Mouse (Mus musculus): ENCODE measurements around the gene Ppil1.
"Not testable (repeated sequence)": the region's sequence is repeated elsewhere in the genome, so short reads cannot be mapped to it uniquely, and the experiment has no call there.

Gene Ppil1

DNA sequence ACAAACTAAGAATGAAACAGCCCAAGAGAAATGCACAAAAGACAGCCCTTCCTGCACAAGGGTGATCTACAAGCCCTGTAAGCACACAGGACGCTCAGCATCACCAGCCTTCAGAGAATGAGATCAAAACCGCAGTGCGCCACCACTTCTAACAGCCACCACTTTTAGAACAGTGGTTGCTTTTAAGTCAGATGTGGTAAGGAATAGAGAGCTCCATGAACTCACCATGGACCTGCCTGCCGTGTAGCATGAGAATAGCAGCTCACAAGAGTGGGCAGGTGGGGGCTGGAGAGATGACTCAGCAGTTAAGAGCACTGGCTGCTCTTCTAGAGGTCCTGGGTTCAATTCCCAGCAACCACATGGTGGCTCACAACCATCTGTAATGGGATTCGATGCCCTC lies 16.4 kb upstream of the Ppil1 start:
- no peak for DNase-seq

DNA sequence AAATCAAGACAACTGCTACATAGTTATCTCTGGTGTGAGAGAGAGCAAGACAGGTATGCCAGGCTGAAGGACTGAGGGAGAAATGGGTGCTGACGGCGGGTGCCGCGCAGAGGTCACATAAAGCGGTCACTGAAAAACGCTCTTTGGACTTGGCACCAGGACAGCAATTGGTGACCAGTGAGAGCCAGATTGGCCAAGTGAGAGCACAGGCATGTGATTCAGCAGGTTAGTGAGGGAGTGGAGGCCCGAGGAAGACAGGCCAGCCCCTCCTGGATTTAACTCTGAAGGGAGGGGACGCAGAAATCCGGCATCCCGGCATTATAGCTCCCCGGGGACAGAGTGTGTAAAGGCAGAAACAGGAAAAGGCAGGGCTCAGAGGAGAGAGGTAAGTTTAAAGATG lies 9.9 kb upstream of the Ppil1 start:
- peak; percentile 83 for DNase-seq

DNA sequence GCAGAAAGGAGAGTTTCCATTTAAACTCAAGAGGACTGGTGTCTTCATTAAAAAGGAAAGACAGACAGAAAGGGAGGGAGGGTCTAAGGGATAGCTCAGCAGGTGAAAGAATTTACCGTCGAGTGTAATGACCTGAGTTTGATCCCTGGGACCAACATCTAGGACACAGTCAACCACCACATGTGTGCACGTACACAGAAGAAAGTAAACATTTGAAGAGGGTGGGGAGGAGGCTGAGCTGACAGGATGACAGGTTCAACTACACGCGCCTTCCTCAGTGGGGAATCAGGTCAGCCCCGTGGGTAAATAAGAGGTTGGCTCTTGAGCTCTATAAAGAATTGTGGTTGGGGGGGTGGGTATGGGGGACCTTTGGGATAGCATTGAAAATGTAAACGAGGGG lies 9.2 kb upstream of the Ppil1 start:
- no peak for DNase-seq

- DNase-seq = peak; percentile 7
Measured at GRCm38 (mm10) chr17:29270148-29270698, 6.2 kb upstream of the Ppil1 start.

DNA sequence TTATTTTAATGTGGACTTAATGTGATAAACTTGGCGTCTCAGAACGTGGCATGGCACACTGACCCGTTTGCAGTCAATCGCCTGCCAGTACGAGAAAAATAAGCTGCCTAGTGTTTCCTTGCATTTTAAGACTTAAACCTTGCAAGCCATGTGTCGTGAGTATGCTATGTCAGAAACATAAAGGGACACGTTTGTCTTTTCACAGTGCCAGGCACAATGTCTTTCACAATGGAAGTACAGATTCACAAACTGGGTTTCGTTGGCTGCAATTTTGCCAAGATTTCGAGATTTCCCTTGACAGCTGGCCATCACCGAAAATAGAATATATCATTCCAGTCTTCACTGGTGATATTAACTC lies 5.3 kb upstream of the Ppil1 start:
- DNase-seq = no peak

DNA sequence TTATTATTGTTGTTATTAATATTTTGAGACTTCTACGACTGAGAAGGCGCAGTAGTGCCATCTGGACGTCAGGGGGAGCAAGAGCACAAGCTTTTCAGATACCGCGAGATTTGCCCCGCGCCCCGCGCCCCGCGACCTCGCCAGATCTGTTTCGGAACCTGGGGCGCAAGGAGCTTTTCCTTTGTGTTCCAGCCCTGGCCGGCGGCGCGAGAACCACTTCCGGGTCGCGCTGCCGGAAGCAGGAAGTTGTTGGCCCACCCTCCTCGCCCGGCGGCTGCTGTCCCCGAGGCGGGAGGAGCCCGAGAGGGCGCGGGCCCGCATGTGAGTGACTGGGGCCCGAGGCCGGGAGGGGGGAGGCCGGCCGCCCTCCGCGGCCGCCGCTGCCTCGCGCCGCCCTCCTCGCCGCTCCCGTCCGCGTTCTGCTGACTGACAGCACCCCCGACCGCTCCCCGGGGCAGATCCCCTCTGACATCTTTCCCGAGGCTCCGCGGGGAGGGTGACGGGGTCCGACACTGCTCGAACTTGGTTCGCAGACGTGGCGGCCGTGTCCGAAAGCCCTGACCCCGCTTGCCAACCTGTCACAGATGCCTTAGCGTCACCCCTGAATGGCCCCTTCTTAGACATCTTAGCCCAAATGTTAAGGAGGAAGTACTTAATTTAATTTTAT lies 4.8 kb upstream of the Ppil1 start, which contains the start of gene BC004004:
Gene BC004004, plus strand, starts transcription at position 107 of the 667 bp plus-strand sequence.
- DNase-seq = peak; percentile 97

DNA sequence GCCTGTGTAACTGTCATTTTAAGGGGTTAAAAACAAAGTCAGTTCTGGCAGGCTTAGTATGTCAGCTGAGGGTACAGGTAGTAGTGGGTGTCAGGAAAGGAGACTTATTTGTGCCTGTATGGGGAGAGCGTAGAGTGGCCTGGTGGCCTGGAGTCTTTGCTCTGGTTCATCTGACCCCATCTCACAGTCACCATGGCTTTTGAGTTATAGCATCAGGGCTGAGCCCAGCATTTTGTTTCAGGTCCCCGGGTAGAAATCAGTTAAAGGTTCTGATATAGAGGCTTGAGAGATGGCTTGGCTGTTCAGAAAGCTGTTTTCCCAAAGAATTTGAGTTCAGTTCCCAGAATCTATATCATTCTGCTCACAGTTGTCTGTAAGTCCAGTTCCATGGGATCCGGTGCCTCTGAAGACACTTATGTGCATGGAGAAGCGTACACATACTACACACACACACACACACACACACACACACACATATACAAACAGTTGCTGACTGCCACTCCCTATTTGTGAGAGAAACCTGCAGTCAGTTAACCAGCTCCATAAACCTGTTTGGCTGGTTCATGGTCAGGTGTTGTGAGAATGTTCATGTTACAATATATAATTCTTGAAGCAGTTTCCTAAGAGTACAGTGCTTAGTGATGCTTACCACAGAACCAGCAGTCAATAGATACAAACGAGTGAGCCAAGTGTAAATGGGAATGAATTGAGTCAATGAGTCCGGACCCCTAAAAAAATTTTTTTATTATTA lies 4.1 kb upstream of the Ppil1 start:
- peak; percentile 5 for DNase-seq

GRCm38 (mm10) chr17:29267040-29267439 lies 3.1 kb upstream of the Ppil1 start:
- DNase-seq = peak; percentile 6

DNA sequence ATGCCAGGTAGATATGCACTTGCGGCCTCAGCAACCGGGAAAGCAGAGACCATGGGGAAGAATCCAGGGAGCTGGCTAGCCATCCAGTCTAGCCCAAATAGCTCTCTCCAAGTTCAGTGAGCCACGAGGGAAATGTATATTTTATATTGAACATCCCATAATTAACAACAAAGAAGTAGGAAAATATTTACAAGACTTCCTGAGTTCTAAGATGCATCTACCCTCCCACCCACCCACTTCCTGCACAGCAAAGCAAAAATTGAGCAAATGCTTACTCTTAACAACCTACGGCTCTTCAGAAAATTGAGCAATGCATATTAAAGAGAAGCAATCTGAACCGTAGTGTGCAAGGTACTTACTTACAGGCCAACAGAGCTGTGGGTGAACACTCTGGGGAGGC lies 774 bp upstream of the Ppil1 start:
- no peak for DNase-seq

GRCm38 (mm10) chr17:29263417-29263816 lies 569 bp downstream of the Ppil1 start:
- no peak for DNase-seq

DNA sequence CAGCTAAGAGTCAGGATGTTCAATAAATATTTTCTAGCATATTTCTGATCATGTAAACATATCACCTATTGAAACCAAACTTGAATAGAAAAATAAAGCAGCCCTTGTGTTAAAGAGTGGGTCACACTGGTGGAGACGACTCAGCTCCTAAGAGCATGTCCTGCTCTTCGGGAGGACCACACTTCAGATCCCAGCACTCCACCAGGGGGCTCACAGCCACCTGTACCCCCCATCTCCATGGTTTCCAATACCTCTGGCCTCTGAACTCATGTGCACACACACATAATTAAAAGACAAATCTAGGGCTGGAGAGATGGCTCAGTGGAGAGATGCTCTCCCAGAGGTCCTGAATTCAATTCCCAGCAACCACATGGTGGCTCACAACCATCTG lies 1.7 kb downstream of the Ppil1 start:
- no peak for DNase-seq

- no peak for DNase-seq
Measured at GRCm38 (mm10) chr17:29261603-29262258, 2.3 kb downstream of the Ppil1 start.

GRCm38 (mm10) chr17:29260501-29260900 lies 3.5 kb downstream of the Ppil1 start:
- DNase-seq = no peak

GRCm38 (mm10) chr17:29259489-29259888 lies 4.5 kb downstream of the Ppil1 start:
- peak; percentile 91 for DNase-seq

DNA sequence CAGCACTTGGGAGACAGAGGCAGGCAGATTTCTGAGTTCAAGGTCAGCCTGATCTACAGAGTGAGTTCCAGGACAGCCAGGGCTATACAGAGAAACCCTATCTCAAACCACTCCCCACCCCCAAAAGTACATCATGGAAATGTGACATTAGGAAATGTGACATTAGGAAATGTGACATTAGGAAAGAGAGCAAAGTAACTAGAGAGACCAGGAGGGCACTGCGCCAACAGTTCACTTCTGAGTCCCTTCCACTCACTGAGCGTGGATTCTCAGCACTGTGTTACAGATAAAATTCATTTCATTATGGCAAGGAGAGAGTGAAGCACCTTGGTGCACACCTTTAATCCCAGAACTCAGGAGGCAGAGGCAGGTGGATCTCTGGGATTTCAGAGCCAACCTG lies 5.1 kb downstream of the Ppil1 start:
- peak; percentile 55 for DNase-seq

GRCm38 (mm10) chr17:29258025-29258558 lies 5.9 kb downstream of the Ppil1 start:
- no peak for DNase-seq

DNA sequence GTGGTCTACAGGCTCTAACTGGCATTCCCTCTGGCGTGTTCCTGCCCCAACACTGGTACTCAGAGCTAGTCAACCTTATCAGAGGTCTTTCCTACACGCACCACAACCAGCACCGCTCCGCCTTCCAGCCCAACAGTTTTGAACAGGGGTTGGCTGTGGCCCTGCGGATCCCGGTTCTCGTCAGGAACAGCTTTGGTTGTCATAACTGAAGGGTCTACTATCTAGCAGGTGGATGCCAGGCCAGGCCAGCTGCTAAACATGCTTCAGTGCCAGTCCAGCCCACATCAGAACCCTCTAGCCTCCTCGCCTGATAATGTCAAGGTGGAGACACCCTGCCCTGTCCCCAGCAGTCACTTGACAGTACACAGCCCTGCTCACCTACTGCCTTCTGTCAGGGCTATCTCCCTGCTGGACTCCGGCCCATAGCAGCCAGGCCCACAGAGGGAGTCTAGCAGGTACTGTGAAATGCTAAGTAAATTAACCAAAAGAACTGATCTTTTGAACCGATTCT lies 6.9 kb downstream of the Ppil1 start:
- no peak for DNase-seq

GRCm38 (mm10) chr17:29256507-29256906 lies 7.5 kb downstream of the Ppil1 start:
- DNase-seq = no peak

- not testable (repeated sequence) for DNase-seq
Measured at GRCm38 (mm10) chr17:29254784-29255183, 9.2 kb downstream of the Ppil1 start.

- no peak for DNase-seq
Measured at GRCm38 (mm10) chr17:29253684-29254083, 10.3 kb downstream of the Ppil1 start.

DNA sequence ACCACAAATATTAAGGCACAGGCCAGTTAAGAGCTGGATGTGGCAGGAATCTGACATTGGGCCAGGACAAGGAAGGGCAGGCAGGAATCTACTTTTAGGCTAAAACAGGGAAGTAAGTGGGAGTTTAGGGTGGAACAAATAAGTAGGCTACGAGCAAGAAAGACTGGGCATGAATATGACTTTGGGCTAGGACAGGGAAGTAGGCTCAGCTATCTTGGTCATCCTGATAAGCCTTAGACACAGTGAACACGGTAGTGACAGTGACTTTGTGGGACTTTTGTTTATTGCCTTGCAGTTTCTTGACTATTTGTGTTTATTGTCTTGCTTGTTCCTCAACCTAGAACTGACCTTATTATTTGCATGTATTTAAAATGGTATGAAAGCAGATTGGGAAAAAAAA lies 10.8 kb downstream of the Ppil1 start:
- no peak for DNase-seq

DNA sequence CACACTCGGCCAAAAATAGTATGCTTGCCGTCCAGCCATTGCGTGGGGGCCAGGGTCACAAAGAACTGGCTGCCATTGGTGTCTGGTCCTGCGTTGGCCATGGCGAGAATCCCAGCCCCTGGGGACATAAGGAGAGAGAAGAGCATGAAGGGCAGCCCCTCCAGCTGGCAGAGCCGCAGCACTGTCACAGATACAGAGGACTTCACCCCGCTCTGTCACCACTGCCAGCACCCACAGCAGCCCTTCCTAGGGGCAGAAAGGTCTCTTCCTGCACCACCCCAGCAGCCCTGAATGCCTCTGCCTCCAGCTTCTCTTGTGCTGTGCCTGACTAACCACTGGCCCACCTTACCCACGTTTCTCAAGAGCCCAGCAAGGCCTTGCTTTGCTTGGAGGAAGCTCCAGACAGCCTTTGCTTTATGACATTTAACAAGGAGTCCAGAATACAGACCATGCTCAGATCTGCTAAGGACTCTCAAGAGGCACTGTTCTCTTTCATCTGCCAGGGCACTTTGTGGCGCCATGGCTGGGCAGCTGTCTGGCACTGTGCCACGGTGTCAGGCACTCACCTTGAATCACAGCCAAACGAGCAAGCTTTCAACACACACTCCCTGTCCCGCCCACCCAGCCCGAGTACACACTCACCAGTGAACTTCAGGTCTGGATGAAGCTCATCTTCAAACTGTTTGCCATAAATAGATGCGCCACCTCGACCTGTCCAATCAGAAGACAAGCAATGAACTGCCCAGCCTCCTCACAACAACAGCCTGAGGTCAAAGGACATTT lies 12.2 kb downstream of the Ppil1 start:
- peak; percentile 88 for DNase-seq
